Mouse (Mus musculus) hindbrain, embryonic 14.5 days (tissue): ENCODE data around the gene Matn1. TPM values are rescaled to one million over a fixed set of nuclear protein-coding genes. Genes with fewer than 3 reads are reported as not detected.

Experiments
- ATAC-seq: fragments of 200-750 bp; cut with Nextera tagmentation; 2 replicates; pipeline ENCODE4 v1.8.0; 2017; ENCODE audit warnings: moderate number of reproducible peaks, mild to moderate bottlenecking, moderate TSS enrichment, moderate library complexity; ENCODE audit not compliant: low FRiP score
- DNase-seq: peaks from one replicate; pipeline ENCODE4 v3.0.0-alpha.2; 2015; ENCODE audit warnings: low spot score
- H3K27ac ChIP-seq: fragments of 300-500 bp; sonication (generic); 2 replicates; pipeline ENCODE4 v1.5.1; 2014; ENCODE audit warnings: mild to moderate bottlenecking, moderate library complexity
- H3K27me3 ChIP-seq: fragments of 300-500 bp; sonication (generic); 2 replicates; pipeline ENCODE4 v1.6.1; 2014; ENCODE audit warnings: mild to moderate bottlenecking, low read length, mixed read lengths; ENCODE audit not compliant: control insufficient read depth, insufficient read depth
- H3K36me3 ChIP-seq: fragments of 300-500 bp; sonication (generic); replicated peaks from 2 replicates; pipeline ENCODE4 v1.6.1; 2014; ENCODE audit not compliant: control insufficient read depth, insufficient read depth
- H3K4me1 ChIP-seq: fragments of 300-500 bp; sonication (generic); replicated peaks from 2 replicates; pipeline ENCODE4 v1.6.1; 2014; ENCODE audit warnings: antibody characterized with exemption, low read length, mixed read lengths; ENCODE audit not compliant: control insufficient read depth, insufficient read depth
- H3K4me2 ChIP-seq: fragments of 300-500 bp; sonication (generic); replicated peaks from 2 replicates; pipeline ENCODE4 v1.6.1; 2014; ENCODE audit warnings: mild to moderate bottlenecking, moderate library complexity
- H3K4me3 ChIP-seq: fragments of 300-500 bp; sonication (generic); replicated peaks from 2 replicates; pipeline ENCODE4 v1.5.1; 2014; ENCODE audit warnings: mild to moderate bottlenecking, low read length
- H3K9ac ChIP-seq: fragments of 300-500 bp; sonication (generic); 2 replicates; pipeline ENCODE4 v1.6.1; 2014
- H3K9me3 ChIP-seq: fragments of 300-500 bp; sonication (generic); 2 replicates; pipeline ENCODE4 v1.6.1; 2016; ENCODE audit warnings: low read length; ENCODE audit not compliant: control insufficient read depth
- WGBS: fragments of 180-500 bp; shearing (Covaris S2); extraction: QIAGEN DNeasy Blood & Tissue Kit; methylation state at CpG from one replicate; pipeline ENCODE4 v1.1.7; 2014; 5-methylcytosine and 5-hydroxymethylcytosine counted together
- polyA plus RNA-seq: library from polyadenylated mRNA; unstranded; fragments of >200 nt; fragmentation: Nextera tagmentation; extraction: Ambion mirVana; gene quantifications from 2 replicates; pipeline ENCODE4 v1.2.1, GENCODE M21; 2014

The Matn1 gene
- polyA plus RNA-seq, 1 experiment from 2014 or later = not detected

GRCm38 (mm10) chr4:130915006-130915667 is 29.0 kb upstream of the Matn1 start:
- Histone ChIP-seq H3K4me3 (no peak overlapping the region), H3K27ac (no peak overlapping the region), H3K9me3 (no peaks in the 10 kb centered on the region), H3K4me1 (peaks cover 9% of the 10 kb centered on the region), H3K36me3 (no peaks in the 10 kb centered on the region), H3K4me2 (no peak overlapping the region), H3K27me3 (no peaks in the 10 kb centered on the region), H3K9ac (no peak overlapping the region)
- WGBS = 79% methylated on average over 12 of the region's 12 CpGs
- DNase-seq = no peak
- ATAC-seq = no peak

GRCm38 (mm10) chr4:130915668-130916035 is 28.5 kb upstream of the Matn1 start:
- H3K4me1 ChIP-seq = peaks cover 14% of the 10 kb centered on the region
- ATAC-seq (no peak), DNase-seq (no peak)
- no peaks in the 10 kb centered on the region for H3K36me3 ChIP-seq
- no peaks in the 10 kb centered on the region for H3K9me3 ChIP-seq
- H3K4me2 ChIP-seq = no peak overlapping the region
- no peak overlapping the region for H3K4me3 ChIP-seq
- 58% methylated on average over 7 of the region's 7 CpGs for WGBS
- no peak overlapping the region for H3K27ac ChIP-seq
- H3K27me3 ChIP-seq = no peaks in the 10 kb centered on the region
- H3K9ac ChIP-seq = no peak overlapping the region

GRCm38 (mm10) chr4:130916639-130917038 is 27.5 kb upstream of the Matn1 start:
- no peak for ATAC-seq
- no peak for DNase-seq
- H3K36me3 ChIP-seq = no peaks in the 10 kb centered on the region
- no peak overlapping the region for H3K4me3 ChIP-seq
- peaks cover 20% of the 10 kb centered on the region for H3K4me1 ChIP-seq
- H3K27me3 ChIP-seq = no peaks in the 10 kb centered on the region
- H3K9ac ChIP-seq = no peak overlapping the region
- H3K4me2 ChIP-seq = no peak overlapping the region
- H3K27ac ChIP-seq = no peak overlapping the region
- whole genome bisulfite sequencing = 72% methylated on average over 7 of the region's 7 CpGs
- H3K9me3 ChIP-seq = no peaks in the 10 kb centered on the region

- Histone ChIP-seq H3K9me3 (no peaks in the 10 kb centered on the region), H3K9ac (no peak overlapping the region), H3K4me2 (no peak overlapping the region), H3K27me3 (no peaks in the 10 kb centered on the region), H3K4me3 (no peak overlapping the region), H3K4me1 (peaks cover 20% of the 10 kb centered on the region), H3K36me3 (no peaks in the 10 kb centered on the region), H3K27ac (no peak overlapping the region)
- 75% methylated on average over 4 of the region's 4 CpGs for WGBS
- DNase-seq (no peak), ATAC-seq (no peak)
Observed at GRCm38 (mm10) chr4:130917564-130917963, 26.6 kb upstream of the Matn1 start.

GRCm38 (mm10) chr4:130918805-130919749 is 25.1 kb upstream of the Matn1 start:
- 70% methylated on average over 10 of the region's 10 CpGs for WGBS
- Histone ChIP-seq H3K4me3 (no peak overlapping the region), H3K36me3 (no peaks in the 10 kb centered on the region), H3K4me1 (peaks cover 20% of the 10 kb centered on the region), H3K9me3 (no peaks in the 10 kb centered on the region), H3K27me3 (no peaks in the 10 kb centered on the region), H3K4me2 (no peak overlapping the region), H3K27ac (no peak overlapping the region), H3K9ac (no peak overlapping the region)
- DNase-seq (no peak), ATAC-seq (no peak)

- Histone ChIP-seq H3K9ac (no peak overlapping the region), H3K36me3 (no peaks in the 10 kb centered on the region), H3K4me2 (no peak overlapping the region), H3K9me3 (no peaks in the 10 kb centered on the region), H3K4me3 (no peak overlapping the region), H3K27ac (no peak overlapping the region), H3K4me1 (peaks cover 20% of the 10 kb centered on the region), H3K27me3 (no peaks in the 10 kb centered on the region)
- ATAC-seq = no peak
- no peak for DNase-seq
- 69% methylated on average over 9 of the region's 9 CpGs for WGBS
Observed at GRCm38 (mm10) chr4:130919750-130920356, 24.3 kb upstream of the Matn1 start.

GRCm38 (mm10) chr4:130920951-130921693 is 23.1 kb upstream of the Matn1 start:
- Histone ChIP-seq H3K4me1 (peaks cover 20% of the 10 kb centered on the region), H3K4me3 (no peak overlapping the region), H3K27me3 (no peaks in the 10 kb centered on the region), H3K36me3 (no peaks in the 10 kb centered on the region), H3K9ac (no peak overlapping the region), H3K27ac (no peak overlapping the region), H3K9me3 (no peaks in the 10 kb centered on the region), H3K4me2 (no peak overlapping the region)
- 31% methylated on average over 12 of the region's 12 CpGs for WGBS
- DNase-seq (no peak), ATAC-seq (no peak)

- 80% methylated on average over 10 of the region's 10 CpGs for WGBS
Observed at GRCm38 (mm10) chr4:130921986-130922385, 22.2 kb upstream of the Matn1 start.

GRCm38 (mm10) chr4:130926274-130926673 is 17.9 kb upstream of the Matn1 start:
- Histone ChIP-seq H3K27me3 (no peaks in the 10 kb centered on the region), H3K27ac (no peak overlapping the region), H3K4me2 (no peak overlapping the region), H3K4me1 (peaks cover 1% of the 10 kb centered on the region; the same call in 1 of the 2 replicates), H3K4me3 (no peak overlapping the region), H3K9me3 (no peaks in the 10 kb centered on the region), H3K36me3 (no peaks in the 10 kb centered on the region), H3K9ac (no peak overlapping the region)
- WGBS = 50% methylated on average over 6 of the region's 6 CpGs
- DNase-seq (no peak), ATAC-seq (no peak)

More at GRCm38 (mm10) chr4:130921986-130922385, 22.2 kb upstream of the Matn1 start:
- H3K4me2 ChIP-seq = no peak overlapping the region
- no peak for DNase-seq
- no peak overlapping the region for H3K4me3 ChIP-seq
- no peak overlapping the region for H3K9ac ChIP-seq
- H3K9me3 ChIP-seq = no peaks in the 10 kb centered on the region
- peaks cover 20% of the 10 kb centered on the region for H3K4me1 ChIP-seq
- no peaks in the 10 kb centered on the region for H3K36me3 ChIP-seq
- H3K27me3 ChIP-seq = no peaks in the 10 kb centered on the region
- ATAC-seq = no peak
- no peak overlapping the region for H3K27ac ChIP-seq
